Mouse (Mus musculus) forebrain, postnatal 0 days (tissue): ENCODE data around the gene BC049352. TPM values are rescaled to one million over a fixed set of nuclear protein-coding genes. Genes with fewer than 3 reads are reported as not detected.

Experiments
- ATAC-seq: fragments of 200-750 bp; cut with Nextera tagmentation; 2 replicates; pipeline ENCODE4 v1.8.0; 2017; ENCODE audit warnings: mild to moderate bottlenecking, moderate library complexity
- DNase-seq: peaks from one replicate; pipeline ENCODE4 v3.0.0-alpha.2; 2015
- H3K27ac ChIP-seq: fragments of 300-500 bp; sonication (generic); 2 replicates; pipeline ENCODE4 v1.5.1; 2014; ENCODE audit warnings: low read depth, mild to moderate bottlenecking, antibody characterized with exemption, low read length, moderate library complexity, mixed read lengths
- H3K27me3 ChIP-seq: fragments of 300-500 bp; sonication (generic); 2 replicates; pipeline ENCODE4 v1.6.1; 2014; ENCODE audit warnings: mild to moderate bottlenecking, low read length, mixed read lengths; ENCODE audit not compliant: insufficient read depth
- H3K36me3 ChIP-seq: fragments of 300-500 bp; sonication (generic); 2 replicates; pipeline ENCODE4 v1.6.1; 2014; ENCODE audit warnings: mild to moderate bottlenecking, moderate library complexity; ENCODE audit not compliant: insufficient read depth
- H3K4me1 ChIP-seq: fragments of 300-500 bp; sonication (generic); 2 replicates; pipeline ENCODE4 v1.6.1; 2014; ENCODE audit warnings: antibody characterized with exemption; ENCODE audit not compliant: insufficient read depth
- H3K4me2 ChIP-seq: fragments of 300-500 bp; sonication (generic); 2 replicates; pipeline ENCODE4 v1.6.1; 2014; ENCODE audit warnings: low read depth, mild to moderate bottlenecking, moderate library complexity
- H3K4me3 ChIP-seq: fragments of 300-500 bp; sonication (generic); 2 replicates; pipeline ENCODE4 v1.5.1; 2014; ENCODE audit warnings: low read depth, low read length, mixed read lengths
- H3K9ac ChIP-seq: fragments of 300-500 bp; sonication (generic); 2 replicates; pipeline ENCODE4 v1.6.1; 2014; ENCODE audit warnings: mild to moderate bottlenecking
- H3K9me3 ChIP-seq: fragments of 300-500 bp; sonication (generic); 2 replicates; pipeline ENCODE4 v1.6.1; 2016; ENCODE audit warnings: low read length
- CTCF ChIP-seq: sonication (generic); IDR thresholded peaks from 2 replicates; pipeline ENCODE4 v1.5.1; 2016; ENCODE audit warnings: antibody characterized with exemption, control low read depth, low read depth
- WGBS: fragments of 180-500 bp; shearing (Covaris S2); extraction: QIAGEN DNeasy Blood & Tissue Kit; methylation state at CpG from one replicate; pipeline ENCODE4 v1.1.7; 2014; 5-methylcytosine and 5-hydroxymethylcytosine counted together
- polyA plus RNA-seq: library from polyadenylated mRNA; unstranded; fragments of >200 nt; fragmentation: Nextera tagmentation; extraction: Ambion mirVana; gene quantifications from 2 replicates; pipeline ENCODE4 v1.2.1, GENCODE M21; 2015
- total RNA-seq: library from RNA; depleted of rRNA; stranded (reverse); fragments of >200 nt; gene quantifications from 2 replicates; pipeline ENCODE4 v1.2.3, GENCODE M21; 2014

Gene BC049352
- total and polyA plus RNA-seq, 2 experiments from 2014 or later: 0.28 to 0.38 TPM

GRCm38 (mm10) chr9:45171073-45171610 lies 10.7 kb upstream of the BC049352 start:
- H3K4me2 ChIP-seq: no peak overlapping the region
- no peak for TF ChIP-seq CTCF
- ATAC-seq (no peak), DNase-seq (no peak)
- no peaks in the 10 kb centered on the region for H3K36me3 ChIP-seq
- 86% methylated on average over 1 of the region's 1 CpGs for WGBS
- no peaks in the 10 kb centered on the region for H3K4me1 ChIP-seq
- H3K27me3 ChIP-seq: no peaks in the 10 kb centered on the region
- H3K9me3 ChIP-seq: no peaks in the 10 kb centered on the region
- H3K9ac ChIP-seq: no peak overlapping the region
- H3K27ac ChIP-seq: no peak overlapping the region
- H3K4me3 ChIP-seq: no peak overlapping the region

- H3K27ac ChIP-seq: no peak overlapping the region
- no peak for TF ChIP-seq CTCF
- DNase-seq (no peak), ATAC-seq (no peak)
- no peak overlapping the region for H3K4me2 ChIP-seq
- no peaks in the 10 kb centered on the region for H3K9me3 ChIP-seq
- 70% methylated on average over 3 of the region's 3 CpGs for WGBS
- H3K27me3 ChIP-seq: no peaks in the 10 kb centered on the region
- H3K9ac ChIP-seq: no peak overlapping the region
- no peaks in the 10 kb centered on the region for H3K4me1 ChIP-seq
- no peak overlapping the region for H3K4me3 ChIP-seq
- no peaks in the 10 kb centered on the region for H3K36me3 ChIP-seq
These were observed 8.3 kb upstream of the BC049352 start for GRCm38 (mm10) chr9:45173475-45173874.

- Histone ChIP-seq H3K27ac (no peak overlapping the region), H3K9ac (no peak overlapping the region), H3K4me2 (no peak overlapping the region), H3K9me3 (no peaks in the 10 kb centered on the region), H3K4me3 (no peak overlapping the region), H3K4me1 (no peaks in the 10 kb centered on the region), H3K27me3 (no peaks in the 10 kb centered on the region), H3K36me3 (no peaks in the 10 kb centered on the region)
- 90% methylated on average over 5 of the region's 5 CpGs for WGBS
- no peak for DNase-seq
- TF ChIP-seq CTCF: no peak
- ATAC-seq: no peak
These were observed 2.5 kb upstream of the BC049352 start for GRCm38 (mm10) chr9:45179282-45179681.

- WGBS: 48% methylated on average over 3 of the region's 3 CpGs
- Histone ChIP-seq H3K4me2 (no peak overlapping the region), H3K9ac (no peak overlapping the region), H3K4me3 (no peak overlapping the region), H3K4me1 (no peaks in the 10 kb centered on the region), H3K36me3 (no peaks in the 10 kb centered on the region), H3K9me3 (no peaks in the 10 kb centered on the region), H3K27me3 (no peaks in the 10 kb centered on the region), H3K27ac (no peak overlapping the region)
- TF ChIP-seq CTCF: no peak
- DNase-seq (peak; percentile 3), ATAC-seq (no peak)
These were observed 714 bp downstream of the BC049352 start for GRCm38 (mm10) chr9:45182521-45182920.

GRCm38 (mm10) chr9:45183266-45183665 lies 1.5 kb downstream of the BC049352 start:
- no peak overlapping the region for H3K4me3 ChIP-seq
- no peaks in the 10 kb centered on the region for H3K36me3 ChIP-seq
- WGBS: 81% methylated on average over 6 of the region's 6 CpGs
- no peaks in the 10 kb centered on the region for H3K27me3 ChIP-seq
- no peaks in the 10 kb centered on the region for H3K9me3 ChIP-seq
- no peak overlapping the region for H3K27ac ChIP-seq
- no peak overlapping the region for H3K9ac ChIP-seq
- no peak for ATAC-seq
- TF ChIP-seq CTCF: no peak
- no peak for DNase-seq
- no peak overlapping the region for H3K4me2 ChIP-seq
- no peaks in the 10 kb centered on the region for H3K4me1 ChIP-seq

GRCm38 (mm10) chr9:45185250-45185649 lies 3.4 kb downstream of the BC049352 start:
- Histone ChIP-seq H3K27me3 (no peaks in the 10 kb centered on the region), H3K4me3 (no peak overlapping the region), H3K4me1 (no peaks in the 10 kb centered on the region), H3K36me3 (no peaks in the 10 kb centered on the region), H3K9ac (no peak overlapping the region), H3K27ac (no peak overlapping the region), H3K4me2 (no peak overlapping the region), H3K9me3 (no peaks in the 10 kb centered on the region)
- no peak for TF ChIP-seq CTCF
- WGBS: 69% methylated on average over 4 of the region's 4 CpGs
- peak; percentile 34; the same call in 1 of the 2 replicates for ATAC-seq
- DNase-seq: peak; percentile 7

GRCm38 (mm10) chr9:45188570-45189563 lies 7.1 kb downstream of the BC049352 start:
- WGBS: 87% methylated on average over 10 of the region's 10 CpGs
- ATAC-seq (no peak), DNase-seq (no peak)
- Histone ChIP-seq H3K27me3 (no peaks in the 10 kb centered on the region), H3K36me3 (no peaks in the 10 kb centered on the region), H3K9me3 (no peaks in the 10 kb centered on the region), H3K9ac (no peak overlapping the region), H3K4me3 (no peak overlapping the region), H3K4me2 (no peak overlapping the region), H3K4me1 (no peaks in the 10 kb centered on the region), H3K27ac (no peak overlapping the region)
- TF ChIP-seq CTCF: no peak
